Comparison of ENCODE assay signal across 28 mouse cellular contexts in the genomic region with DNA sequence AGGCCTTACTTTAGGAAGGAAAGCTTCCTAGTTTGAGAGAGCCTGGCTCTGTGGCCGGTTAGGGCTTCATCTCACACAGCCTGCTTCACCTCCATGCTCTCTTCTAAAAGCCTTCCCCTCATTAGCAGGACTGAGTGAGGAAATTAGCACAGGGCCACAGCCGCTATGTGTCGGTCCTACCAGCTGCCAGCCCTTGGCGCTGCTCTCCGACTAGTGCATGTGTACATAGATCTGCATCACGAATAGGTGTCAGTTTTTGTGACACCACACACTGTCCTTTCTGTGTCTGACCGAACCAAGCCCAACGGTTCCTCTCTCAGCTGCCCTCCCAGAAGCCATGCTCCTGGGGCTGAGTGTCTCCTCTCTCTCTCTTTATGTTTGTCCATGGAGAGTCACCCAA.
DNase-seq lines count a peak whose midpoint lies in the region; ATAC-seq and TF ChIP-seq lines count a peak whose summit lies in the region.
"Had no signal": no experiment of that assay in that cellular context is flagged by ENCODE, and none has a peak within 500 bp of the region (broad histone marks: within the 10 kb centered on the region; RNA-seq: fewer than 3 reads in every experiment).

No protein-coding gene starts in this region.

- DNase-seq in cerebellum, adult 9-11 months, result peak; percentile 47
- no peak for DNase-seq in cerebellum, postnatal 10 days
- no peak for DNase-seq in heart, embryonic 10.5 days (ENCODE audit: low spot score)
- no peak for DNase-seq in heart, adult 11 months
- no peak for DNase-seq in limb, embryonic 14.5 days (ENCODE audit: low spot score)
- no peak for DNase-seq in thymus, postnatal 0 days (ENCODE audit: low spot score)
- DNase-seq: adrenal gland, postnatal 14 days; gastrocnemius, postnatal 25 days; heart, postnatal 4 days; kidney, adult 11 months; kidney, postnatal 14 days; layer of hippocampus, postnatal 36 days; left cerebral cortex, postnatal 4 days; lung, postnatal 14 days; retina, postnatal 1 day; right cerebral cortex, postnatal 25 days; thymus, postnatal 14 days had no signal

- H3K9me3 ChIP-seq in heart, embryonic 10.5 days, result no peaks in the 10 kb centered on the region
- no peaks in the 10 kb centered on the region for H3K9me3 ChIP-seq in forebrain, embryonic 15.5 days
- no peaks in the 10 kb centered on the region for H3K9me3 ChIP-seq in limb, embryonic 14.5 days (ENCODE audit: control insufficient read depth, low read length)
- H3K9me3 ChIP-seq: hindbrain, embryonic 13.5 days; liver, embryonic 15.5 days; midbrain, embryonic 15.5 days; neural tube, embryonic 15.5 days; stomach, embryonic 15.5 days had no signal

- no peak overlapping the region for H3K9ac ChIP-seq in forebrain, embryonic 15.5 days (replicated peaks)
- H3K9ac ChIP-seq in limb, embryonic 14.5 days (ENCODE audit: low read depth, low read length, severe bottlenecking), result no peak overlapping the region
- H3K9ac ChIP-seq: heart, embryonic 12.5 days; hindbrain, embryonic 13.5 days; liver, embryonic 15.5 days; lung, embryonic 14.5 days; midbrain, embryonic 15.5 days; neural tube, embryonic 15.5 days; stomach, embryonic 15.5 days had no signal

- no peak overlapping the region for H3K4me2 ChIP-seq in forebrain, embryonic 15.5 days (replicated peaks)
- no peak overlapping the region for H3K4me2 ChIP-seq in limb, embryonic 14.5 days (replicated peaks; ENCODE audit: low read depth, low read length, severe bottlenecking)
- H3K4me2 ChIP-seq: heart, embryonic 12.5 days; hindbrain, embryonic 13.5 days; liver, embryonic 15.5 days; midbrain, embryonic 15.5 days; neural tube, embryonic 15.5 days; stomach, embryonic 15.5 days had no signal

- 89% methylated on average over 8 of the region's 8 CpGs for WGBS in heart, embryonic 10.5 days
- WGBS in forebrain, embryonic 15.5 days, result 62% methylated on average over 8 of the region's 8 CpGs
- WGBS in limb, embryonic 14.5 days, result 88% methylated on average over 8 of the region's 8 CpGs

- no peak overlapping the region for H3K4me3 ChIP-seq in heart, embryonic 10.5 days
- no peak overlapping the region for H3K4me3 ChIP-seq in forebrain, embryonic 15.5 days
- no peak overlapping the region for H3K4me3 ChIP-seq in limb, embryonic 14.5 days (replicated peaks; ENCODE audit: low read length)
- H3K4me3 ChIP-seq: erythroblast, embryonic 14.5 days; heart, embryonic 12.5 days; hindbrain, embryonic 13.5 days; liver, embryonic 15.5 days; midbrain, embryonic 10.5 days; midbrain, embryonic 15.5 days; neural tube, embryonic 15.5 days; stomach, embryonic 15.5 days had no signal

- ATAC-seq in forebrain, embryonic 15.5 days (replicated peaks), result no peak
- no peak for ATAC-seq in limb, embryonic 14.5 days (ENCODE audit: low FRiP score, low read depth)
- ATAC-seq: CD4-positive, CD25-positive, alpha-beta regulatory T cell, adult 4 months; midbrain, embryonic 15.5 days had no signal

- no peak for TF ChIP-seq POLR2A in limb, embryonic 14.5 days (IDR thresholded peaks at IDR 0.05; ENCODE audit: borderline replicate concordance, extremely low read depth, insufficient read depth, insufficient read length)

- H3K27ac ChIP-seq in heart, embryonic 10.5 days, result peak overlapping the region; percentile 73; the same call in 1 of the 2 replicates
- H3K27ac ChIP-seq in forebrain, embryonic 15.5 days (replicated peaks), result 0 out of 2 replicates have a peak overlapping the region, but pooled peaks have one; percentile 45
- H3K27ac ChIP-seq in limb, embryonic 14.5 days (replicated peaks; ENCODE audit: low read depth, low read length), result 0 out of 2 replicates have a peak overlapping the region, but pooled peaks have one; percentile 6
- H3K27ac ChIP-seq: hindbrain, embryonic 13.5 days; liver, embryonic 15.5 days; midbrain, embryonic 15.5 days; neural tube, embryonic 15.5 days had no signal

- peaks cover 17% of the 10 kb centered on the region for H3K36me3 ChIP-seq in heart, embryonic 10.5 days
- no peaks in the 10 kb centered on the region for H3K36me3 ChIP-seq in forebrain, embryonic 15.5 days
- H3K36me3 ChIP-seq in limb, embryonic 14.5 days (ENCODE audit: control insufficient read depth, insufficient read depth, low read length), result no peaks in the 10 kb centered on the region; the same call in 1 of the 2 replicates
- H3K36me3 ChIP-seq: liver, embryonic 15.5 days; midbrain, embryonic 15.5 days; neural tube, embryonic 15.5 days; stomach, embryonic 15.5 days had no signal

- H3K27me3 ChIP-seq in heart, embryonic 10.5 days (ENCODE audit: insufficient read depth, poor library complexity, severe bottlenecking), result peaks cover 3% of the 10 kb centered on the region; the same call in 1 of the 2 replicates
- H3K27me3 ChIP-seq in forebrain, embryonic 15.5 days, result no peaks in the 10 kb centered on the region
- H3K27me3 ChIP-seq in limb, embryonic 14.5 days (ENCODE audit: control insufficient read depth, insufficient read depth, low read length), result no peaks in the 10 kb centered on the region
- H3K27me3 ChIP-seq: heart, embryonic 12.5 days; liver, embryonic 15.5 days; midbrain, embryonic 15.5 days; neural tube, embryonic 15.5 days; stomach, embryonic 15.5 days had no signal

- H3K4me1 ChIP-seq in heart, embryonic 10.5 days, result peaks cover 49% of the 10 kb centered on the region
- H3K4me1 ChIP-seq in forebrain, embryonic 15.5 days, result peaks cover 42% of the 10 kb centered on the region
- peaks cover 29% of the 10 kb centered on the region for H3K4me1 ChIP-seq in limb, embryonic 14.5 days (ENCODE audit: control insufficient read depth, insufficient read depth, low read length)
- H3K4me1 ChIP-seq: liver, embryonic 15.5 days had no signal

Comparison
In these comparisons a context has a peak if more than half of its experiments do, and no peak if none do; other contexts are left out.
1. H3K27ac ChIP-seq: peak in every context shown above with its lines; median percentile 73 in heart, embryonic 10.5 days; 45 in forebrain, embryonic 15.5 days; 6 in limb, embryonic 14.5 days.